Mouse (Mus musculus) olfactory bulb, adult 2 months (tissue): ENCODE measurements at regions not wholly inside any gene's neighbourhood (a gene's known extent, or its start where the extent isn't known, plus 50 kb on each side); places are given as distances from the start of the nearest gene placed in this dataset.

Source experiments
- CTCF ChIP-seq: fragments of 200-500 bp; IDR thresholded peaks from 2 replicates; pipeline ENCODE4 v1.5.1; 2012; ENCODE audit warnings: low read depth, mild to moderate bottlenecking, low read length, moderate library complexity; ENCODE audit not compliant: insufficient read depth
- POLR2A ChIP-seq: fragments of 200-500 bp; IDR thresholded peaks from 2 replicates; pipeline ENCODE4 v1.6.1; 2012; ENCODE audit warnings: mild to moderate bottlenecking, low read depth, low read length, moderate library complexity; ENCODE audit not compliant: insufficient read depth

GRCm38 (mm10) chr7:77867518-77867917, 870.3 kb downstream of the Ntrk3 start:
- TF ChIP-seq CTCF (no peak), POLR2A (no peak)
